Mouse (Mus musculus) stomach, embryonic 15.5 days (tissue): ENCODE measurements around the gene Ccr7. TPM values are rescaled to one million over a fixed set of nuclear protein-coding genes. Genes with fewer than 3 reads are reported as not detected.

Experiments
- ATAC-seq: fragments of 200-750 bp; cut with Nextera tagmentation; 2 replicates; pipeline ENCODE4 v1.8.0; 2017; ENCODE audit warnings: low read depth, moderate number of reproducible peaks, moderate TSS enrichment; ENCODE audit not compliant: insufficient read depth, low FRiP score
- H3K27ac ChIP-seq: fragments of 300-500 bp; sonication (generic); 2 replicates; pipeline ENCODE4 v1.5.1; 2015; ENCODE audit warnings: mild to moderate bottlenecking, inconsistent platforms
- H3K27me3 ChIP-seq: fragments of 300-500 bp; sonication (generic); replicated peaks from 2 replicates; pipeline ENCODE4 v1.6.1; 2015; ENCODE audit warnings: inconsistent platforms
- H3K36me3 ChIP-seq: fragments of 300-500 bp; sonication (generic); 2 replicates; pipeline ENCODE4 v1.6.1; 2015; ENCODE audit warnings: inconsistent platforms
- H3K4me1 ChIP-seq: fragments of 300-500 bp; sonication (generic); 2 replicates; pipeline ENCODE4 v1.6.1; 2015; ENCODE audit warnings: inconsistent platforms
- H3K4me2 ChIP-seq: fragments of 300-500 bp; sonication (generic); 2 replicates; pipeline ENCODE4 v1.6.1; 2015; ENCODE audit warnings: mild to moderate bottlenecking, inconsistent platforms
- H3K4me3 ChIP-seq: fragments of 300-500 bp; sonication (generic); replicated peaks from 2 replicates; pipeline ENCODE4 v1.5.1; 2015; ENCODE audit warnings: inconsistent platforms
- H3K9ac ChIP-seq: fragments of 300-500 bp; sonication (generic); 2 replicates; pipeline ENCODE4 v1.6.1; 2015; ENCODE audit warnings: inconsistent platforms
- H3K9me3 ChIP-seq: fragments of 300-500 bp; sonication (generic); 2 replicates; pipeline ENCODE4 v1.6.1; 2016; ENCODE audit warnings: inconsistent platforms
- WGBS: fragments of 180-500 bp; shearing (Covaris S2); methylation state at CpG from one replicate; pipeline ENCODE4 v1.1.7; 2015; 5-methylcytosine and 5-hydroxymethylcytosine counted together
- polyA plus RNA-seq: library from polyadenylated mRNA; unstranded; fragments of >200 nt; fragmentation: Nextera tagmentation; extraction: Ambion mirVana; gene quantifications from 2 replicates; pipeline ENCODE4 v1.2.1, GENCODE M21; 2015

Gene Ccr7
- polyA plus RNA-seq, 1 experiment from 2014 or later: 0.27 TPM

- no peaks in the 10 kb centered on the region for H3K36me3 ChIP-seq
- H3K4me1 ChIP-seq: no peaks in the 10 kb centered on the region
- no peak overlapping the region for H3K9ac ChIP-seq
- no peaks in the 10 kb centered on the region for H3K27me3 ChIP-seq
- H3K4me3 ChIP-seq: no peak overlapping the region
- no peak overlapping the region for H3K27ac ChIP-seq
- H3K4me2 ChIP-seq: no peak overlapping the region
- no peaks in the 10 kb centered on the region for H3K9me3 ChIP-seq
- no peak for ATAC-seq
- 92% methylated on average over 2 of the region's 2 CpGs for WGBS
Measured at GRCm38 (mm10) chr11:99169438-99169837, 14.6 kb upstream of the Ccr7 start.

- Histone ChIP-seq H3K36me3 (no peaks in the 10 kb centered on the region), H3K9me3 (no peaks in the 10 kb centered on the region), H3K27me3 (no peaks in the 10 kb centered on the region), H3K9ac (no peak overlapping the region), H3K27ac (no peak overlapping the region), H3K4me3 (no peak overlapping the region), H3K4me2 (no peak overlapping the region), H3K4me1 (no peaks in the 10 kb centered on the region)
- ATAC-seq: no peak
- WGBS: 59% methylated on average over 12 of the region's 12 CpGs
Measured at GRCm38 (mm10) chr11:99168030-99168474, 13.2 kb upstream of the Ccr7 start.

GRCm38 (mm10) chr11:99167576-99167975, 12.7 kb upstream of the Ccr7 start:
- Histone ChIP-seq H3K4me3 (no peak overlapping the region), H3K9me3 (no peaks in the 10 kb centered on the region), H3K27ac (no peak overlapping the region), H3K4me1 (no peaks in the 10 kb centered on the region), H3K36me3 (no peaks in the 10 kb centered on the region), H3K9ac (no peak overlapping the region), H3K4me2 (no peak overlapping the region), H3K27me3 (no peaks in the 10 kb centered on the region)
- 80% methylated on average over 7 of the region's 7 CpGs for WGBS
- ATAC-seq: no peak

DNA sequence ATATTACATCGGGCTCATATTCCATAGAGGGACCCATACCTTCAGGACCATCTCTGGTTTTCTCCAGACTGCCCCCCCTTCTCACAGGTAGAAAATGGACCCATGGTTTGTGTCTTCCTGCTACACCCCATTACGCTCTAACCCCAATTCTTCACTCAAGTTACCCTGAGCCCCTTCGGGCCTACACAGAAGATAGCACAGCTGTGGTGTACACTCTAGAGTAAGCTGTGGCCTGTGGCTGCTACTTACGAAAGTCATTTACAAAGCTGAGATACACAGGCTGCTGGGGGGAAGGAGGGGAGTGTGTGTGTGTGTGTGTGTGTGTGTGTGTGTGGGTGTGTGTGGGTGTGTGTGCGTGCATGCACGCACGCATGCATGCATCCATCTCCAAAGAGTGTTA, 11.4 kb upstream of the Ccr7 start:
- H3K4me2 ChIP-seq: no peak overlapping the region
- no peak overlapping the region for H3K4me3 ChIP-seq
- no peak overlapping the region for H3K27ac ChIP-seq
- no peak for ATAC-seq
- H3K4me1 ChIP-seq: no peaks in the 10 kb centered on the region
- no peaks in the 10 kb centered on the region for H3K27me3 ChIP-seq
- no peaks in the 10 kb centered on the region for H3K9me3 ChIP-seq
- H3K9ac ChIP-seq: no peak overlapping the region
- 85% methylated on average over 7 of the region's 7 CpGs for WGBS
- no peaks in the 10 kb centered on the region for H3K36me3 ChIP-seq

DNA sequence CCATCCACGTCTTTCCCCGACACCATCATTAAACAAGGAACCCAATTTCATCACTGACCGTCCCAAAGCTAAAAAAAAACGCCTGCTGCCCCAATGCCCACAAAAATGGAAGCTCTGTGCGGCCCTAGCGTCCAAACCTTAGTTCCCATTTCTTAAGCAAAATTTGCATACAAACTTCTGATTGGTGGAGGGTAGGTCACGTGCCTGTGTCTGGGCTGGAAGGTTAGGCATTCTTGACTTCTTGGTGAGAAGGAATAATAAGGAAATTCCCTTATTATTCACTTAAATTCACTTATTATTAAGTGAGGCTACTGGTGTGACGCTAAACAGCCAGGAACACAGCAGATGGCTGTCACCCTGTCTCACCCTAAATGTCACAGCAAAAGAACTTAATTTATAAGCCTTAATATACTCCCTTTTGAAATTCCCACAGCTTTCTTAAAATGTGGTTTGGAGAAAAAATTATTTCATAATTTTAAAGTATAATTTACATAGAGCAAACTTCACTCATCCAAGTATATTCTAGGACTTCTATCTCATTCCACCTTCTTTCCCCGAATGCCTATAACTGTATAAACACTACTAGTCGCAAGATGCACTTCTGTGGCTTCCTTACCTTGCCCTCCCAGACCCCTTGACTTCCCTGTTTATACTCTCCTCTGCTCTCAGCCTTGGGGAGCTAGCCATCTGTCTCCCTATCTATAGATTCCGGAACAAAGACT, 10.3 kb upstream of the Ccr7 start:
- ATAC-seq: no peak

DNA sequence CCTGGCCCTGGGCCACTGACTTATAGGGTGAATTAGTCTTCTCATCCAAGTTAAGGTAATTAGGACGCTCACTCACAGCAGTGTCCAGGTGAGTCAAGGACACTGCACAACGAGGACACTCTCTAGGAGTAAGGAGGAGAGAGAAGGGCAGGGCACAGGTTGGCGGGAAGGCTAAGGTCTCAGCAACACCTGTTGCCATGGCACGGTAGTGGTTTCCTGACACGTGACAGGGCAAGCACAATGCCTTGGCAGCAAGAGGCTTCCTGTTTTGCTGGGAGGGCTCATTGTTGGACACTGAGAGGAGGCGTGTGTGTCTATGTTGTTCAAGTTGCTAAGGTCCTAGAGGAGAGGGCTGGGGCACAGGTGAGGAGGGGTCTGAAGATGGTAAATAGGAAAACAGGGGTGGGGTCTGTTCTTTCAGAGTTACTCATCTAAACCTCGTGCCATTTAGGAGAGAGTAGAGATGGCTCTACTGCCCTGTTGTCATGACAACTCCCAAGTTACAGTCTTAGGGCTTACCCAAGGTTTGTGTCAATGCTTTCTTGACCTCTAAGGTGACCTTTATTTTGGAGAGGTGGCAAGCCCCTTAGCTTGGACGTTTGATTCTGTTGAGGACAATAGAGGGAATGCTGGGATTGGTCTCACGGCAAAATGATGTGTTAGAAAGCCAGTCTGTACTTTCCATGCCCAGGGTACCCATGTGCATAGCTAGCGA, 8.3 kb upstream of the Ccr7 start:
- H3K4me3 ChIP-seq: no peak overlapping the region
- H3K9ac ChIP-seq: no peak overlapping the region
- 73% methylated on average over 10 of the region's 10 CpGs for WGBS
- no peaks in the 10 kb centered on the region for H3K9me3 ChIP-seq
- no peaks in the 10 kb centered on the region for H3K4me1 ChIP-seq
- no peaks in the 10 kb centered on the region for H3K27me3 ChIP-seq
- no peak overlapping the region for H3K4me2 ChIP-seq
- H3K36me3 ChIP-seq: no peaks in the 10 kb centered on the region
- H3K27ac ChIP-seq: no peak overlapping the region
- ATAC-seq: 0 out of 2 replicates have a peak, but pooled peaks have one; percentile 2

More for the DNA sequence above, 10.3 kb upstream of the Ccr7 start:
- Histone ChIP-seq H3K36me3 (no peaks in the 10 kb centered on the region), H3K4me3 (no peak overlapping the region), H3K27ac (no peak overlapping the region), H3K4me2 (no peak overlapping the region), H3K27me3 (no peaks in the 10 kb centered on the region), H3K9me3 (no peaks in the 10 kb centered on the region), H3K4me1 (no peaks in the 10 kb centered on the region), H3K9ac (no peak overlapping the region)
- 59% methylated on average over 11 of the region's 11 CpGs for WGBS

DNA sequence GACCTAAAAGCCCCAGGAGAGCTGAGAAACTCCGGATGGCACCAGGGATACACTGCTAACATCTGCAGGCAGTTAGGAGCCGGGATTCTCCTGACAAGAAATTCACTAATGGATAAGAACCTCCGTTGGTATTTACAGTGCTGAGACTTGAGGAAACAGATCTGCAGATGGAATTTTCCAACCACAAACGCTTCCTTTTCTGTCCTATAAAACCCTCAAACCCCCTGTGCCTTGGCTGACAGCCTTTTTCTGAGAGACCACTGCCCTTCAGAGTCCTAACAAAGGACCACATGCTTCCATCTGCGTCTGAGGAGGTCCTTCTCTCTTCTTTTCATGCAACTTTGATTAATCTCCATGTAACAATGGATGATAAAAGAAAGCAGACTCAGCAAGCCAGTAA, 6.8 kb upstream of the Ccr7 start:
- Histone ChIP-seq H3K9me3 (no peaks in the 10 kb centered on the region), H3K4me1 (no peaks in the 10 kb centered on the region), H3K4me2 (no peak overlapping the region), H3K36me3 (no peaks in the 10 kb centered on the region), H3K27me3 (no peaks in the 10 kb centered on the region), H3K9ac (no peak overlapping the region), H3K27ac (no peak overlapping the region), H3K4me3 (no peak overlapping the region)
- WGBS: 35% methylated on average over 5 of the region's 5 CpGs
- ATAC-seq: no peak

DNA sequence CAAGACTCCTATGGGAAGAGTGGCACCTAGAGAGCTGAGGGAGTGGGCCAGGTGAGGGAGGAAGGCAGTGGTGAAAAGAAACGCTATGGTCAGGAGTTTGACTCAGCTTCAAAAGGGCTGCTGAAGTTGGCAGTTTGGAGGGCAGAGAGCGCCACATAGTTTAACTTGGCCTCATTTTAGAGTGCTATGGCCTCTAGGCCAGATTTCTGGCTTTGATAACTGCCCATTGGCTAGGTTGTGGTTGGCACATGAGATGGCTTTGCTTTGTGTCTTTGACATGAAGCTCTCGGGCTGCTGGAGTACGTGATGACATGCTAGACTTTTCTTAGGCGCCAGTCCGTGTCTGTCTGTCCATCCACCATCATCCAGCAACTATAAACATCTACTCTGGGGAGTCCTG, 5.4 kb upstream of the Ccr7 start:
- no peak overlapping the region for H3K4me3 ChIP-seq
- no peaks in the 10 kb centered on the region for H3K4me1 ChIP-seq
- 87% methylated on average over 6 of the region's 6 CpGs for WGBS
- no peak overlapping the region for H3K9ac ChIP-seq
- H3K27ac ChIP-seq: no peak overlapping the region
- H3K4me2 ChIP-seq: no peak overlapping the region
- H3K9me3 ChIP-seq: no peaks in the 10 kb centered on the region
- no peaks in the 10 kb centered on the region for H3K27me3 ChIP-seq
- no peak for ATAC-seq
- H3K36me3 ChIP-seq: no peaks in the 10 kb centered on the region

- H3K9ac ChIP-seq: no peak overlapping the region
- H3K36me3 ChIP-seq: no peaks in the 10 kb centered on the region
- H3K27me3 ChIP-seq: 0 out of 2 replicates have a peak, but pooled peaks cover 3% of the 10 kb centered on the region
- H3K4me2 ChIP-seq: no peak overlapping the region
- ATAC-seq: no peak
- H3K4me1 ChIP-seq: no peaks in the 10 kb centered on the region
- 82% methylated on average over 9 of the region's 9 CpGs for WGBS
- H3K4me3 ChIP-seq: no peak overlapping the region
- no peaks in the 10 kb centered on the region for H3K9me3 ChIP-seq
- no peak overlapping the region for H3K27ac ChIP-seq
Measured at GRCm38 (mm10) chr11:99155817-99156216, 940 bp upstream of the Ccr7 start.

- Histone ChIP-seq H3K36me3 (no peaks in the 10 kb centered on the region), H3K27me3 (0 out of 2 replicates have a peak, but pooled peaks cover 3% of the 10 kb centered on the region), H3K4me2 (no peak overlapping the region), H3K9ac (no peak overlapping the region), H3K9me3 (no peaks in the 10 kb centered on the region), H3K4me3 (no peak overlapping the region), H3K4me1 (peaks cover 11% of the 10 kb centered on the region), H3K27ac (no peak overlapping the region)
- 72% methylated on average over 7 of the region's 7 CpGs for WGBS
- no peak for ATAC-seq
Measured at GRCm38 (mm10) chr11:99153767-99154753, 817 bp downstream of the Ccr7 start.

DNA sequence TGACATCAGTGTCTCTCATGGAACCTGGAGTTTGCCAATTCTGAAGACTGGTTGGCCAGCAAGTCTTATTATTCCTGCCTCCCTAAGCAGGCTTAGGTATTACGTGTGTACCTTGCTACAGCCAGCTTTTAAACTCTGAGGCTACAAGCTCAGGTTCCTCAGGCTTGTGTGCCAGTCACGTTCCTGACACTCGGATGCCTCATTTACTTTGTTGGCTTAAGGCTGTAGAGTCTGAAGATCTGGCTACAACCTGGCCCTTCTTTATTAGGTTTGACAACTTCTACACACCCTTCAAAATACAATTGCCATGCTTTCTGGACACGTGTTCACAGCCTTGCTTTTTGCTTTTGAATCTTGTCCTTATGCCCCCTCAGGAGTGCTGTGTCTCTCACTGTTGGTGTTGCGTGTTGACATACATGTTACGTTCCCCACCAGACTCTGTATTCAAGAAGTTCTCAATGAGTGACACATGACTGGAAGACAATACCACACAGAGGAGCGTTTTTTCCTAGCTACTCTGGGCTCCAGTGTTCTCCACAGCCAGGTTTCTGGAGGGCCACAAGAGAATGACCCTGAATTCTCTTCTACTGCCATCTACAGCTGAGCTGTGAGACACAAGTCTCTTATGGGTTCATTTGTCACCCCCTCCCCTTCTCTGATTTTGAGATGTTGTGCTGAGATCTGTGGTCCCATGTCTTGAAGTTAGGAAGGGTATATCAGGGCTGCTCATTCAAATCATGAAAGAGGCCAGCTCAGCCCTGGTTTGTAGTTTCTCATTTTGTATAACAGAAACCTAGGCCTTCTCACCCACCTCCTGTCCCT, 2.3 kb downstream of the Ccr7 start:
- H3K9ac ChIP-seq: no peak overlapping the region
- no peak for ATAC-seq
- H3K27me3 ChIP-seq: 0 out of 2 replicates have a peak, but pooled peaks cover 3% of the 10 kb centered on the region
- no peaks in the 10 kb centered on the region for H3K9me3 ChIP-seq
- peaks cover 23% of the 10 kb centered on the region for H3K4me1 ChIP-seq
- H3K36me3 ChIP-seq: no peaks in the 10 kb centered on the region
- WGBS: 79% methylated on average over 7 of the region's 7 CpGs
- H3K27ac ChIP-seq: no peak overlapping the region
- H3K4me2 ChIP-seq: no peak overlapping the region
- H3K4me3 ChIP-seq: no peak overlapping the region
